Mouse (Mus musculus): ENCODE measurements at regions not wholly inside any gene's neighbourhood (a gene's known extent, or its start where the extent isn't known, plus 50 kb on each side); places are given as distances from the start of the nearest gene placed in this dataset.

GRCm38 (mm10) chr13:55962254-55962866 lies 126.4 kb upstream of the Pitx1 start:
- no peak for DNase-seq (ENCODE audit: low spot score in 2 of 2)

- DNase-seq (ENCODE audit: low spot score in 2 of 2) = no peak
These were observed 118.4 kb upstream of the Pitx1 start for GRCm38 (mm10) chr13:55954346-55954745.

GRCm38 (mm10) chr13:55953426-55953825 lies 117.4 kb upstream of the Pitx1 start:
- DNase-seq (ENCODE audit: low spot score in 2 of 2) = no peak

- no peak for DNase-seq (ENCODE audit: low spot score in 2 of 2)
These were observed 114.8 kb upstream of the Pitx1 start for GRCm38 (mm10) chr13:55950773-55951172.

GRCm38 (mm10) chr13:55948591-55948990 lies 112.6 kb upstream of the Pitx1 start:
- no peak for DNase-seq (ENCODE audit: low spot score in 2 of 2)

GRCm38 (mm10) chr13:55948144-55948543 lies 112.2 kb upstream of the Pitx1 start:
- no peak for DNase-seq (ENCODE audit: low spot score in 2 of 2)

- no peak for DNase-seq (ENCODE audit: low spot score in 2 of 2)
These were observed 101.4 kb upstream of the Pitx1 start for GRCm38 (mm10) chr13:55937417-55937816.

- DNase-seq (ENCODE audit: low spot score in 2 of 2) = no peak
These were observed 101.0 kb upstream of the Pitx1 start for GRCm38 (mm10) chr13:55937000-55937399.

- DNase-seq (ENCODE audit: low spot score in 2 of 2) = no peak
These were observed 94.6 kb upstream of the Pitx1 start for GRCm38 (mm10) chr13:55930637-55931036.

- DNase-seq (ENCODE audit: low spot score in 2 of 2) = no peak
These were observed 93.8 kb upstream of the Pitx1 start for GRCm38 (mm10) chr13:55929814-55930213.

- no peak for DNase-seq (ENCODE audit: low spot score in 2 of 2)
These were observed 87.6 kb upstream of the Pitx1 start for GRCm38 (mm10) chr13:55923505-55924136.

- DNase-seq (ENCODE audit: low spot score in 2 of 2) = no peak
These were observed 81.3 kb upstream of the Pitx1 start for GRCm38 (mm10) chr13:55917316-55917715.

- DNase-seq (ENCODE audit: low spot score in 2 of 2) = peak; percentile 28 to 35
These were observed 76.3 kb upstream of the Pitx1 start for GRCm38 (mm10) chr13:55912271-55912711.

GRCm38 (mm10) chr13:55909941-55910340 lies 73.9 kb upstream of the Pitx1 start:
- no peak for DNase-seq (ENCODE audit: low spot score in 2 of 2)

- no peak for DNase-seq (ENCODE audit: low spot score in 2 of 2)
These were observed 68.9 kb upstream of the Pitx1 start for GRCm38 (mm10) chr13:55904884-55905283.

GRCm38 (mm10) chr13:55902255-55902654 lies 66.3 kb upstream of the Pitx1 start:
- DNase-seq (ENCODE audit: low spot score in 2 of 2) = no peak

GRCm38 (mm10) chr13:55900190-55900526 lies 64.2 kb upstream of the Pitx1 start:
- no peak for DNase-seq (ENCODE audit: low spot score in 2 of 2)

GRCm38 (mm10) chr13:55899501-55900189 lies 63.7 kb upstream of the Pitx1 start:
- peak; percentile 53 to 57 for DNase-seq (ENCODE audit: low spot score in 2 of 2)

GRCm38 (mm10) chr13:55898999-55899398 lies 63.0 kb upstream of the Pitx1 start:
- DNase-seq (ENCODE audit: low spot score in 2 of 2) = no peak

GRCm38 (mm10) chr13:55898257-55898950 lies 62.4 kb upstream of the Pitx1 start:
- no peak for DNase-seq (ENCODE audit: low spot score in 2 of 2)

- DNase-seq (ENCODE audit: low spot score in 2 of 2) = no peak
These were observed 59.5 kb upstream of the Pitx1 start for GRCm38 (mm10) chr13:55895505-55895904.

Data from right cerebral cortex, postnatal 10 days (tissue).